Mouse (Mus musculus) CD4-positive helper T cell, adult 2 months (primary cell): Measurements from ENCODE around the gene Olfr578.

Source experiments
- DNase-seq: peaks from one replicate; pipeline ENCODE4 v3.0.0-alpha.2; 2012; ENCODE audit warnings: low read depth, missing footprints, low spot score

The Olfr578 gene

DNA sequence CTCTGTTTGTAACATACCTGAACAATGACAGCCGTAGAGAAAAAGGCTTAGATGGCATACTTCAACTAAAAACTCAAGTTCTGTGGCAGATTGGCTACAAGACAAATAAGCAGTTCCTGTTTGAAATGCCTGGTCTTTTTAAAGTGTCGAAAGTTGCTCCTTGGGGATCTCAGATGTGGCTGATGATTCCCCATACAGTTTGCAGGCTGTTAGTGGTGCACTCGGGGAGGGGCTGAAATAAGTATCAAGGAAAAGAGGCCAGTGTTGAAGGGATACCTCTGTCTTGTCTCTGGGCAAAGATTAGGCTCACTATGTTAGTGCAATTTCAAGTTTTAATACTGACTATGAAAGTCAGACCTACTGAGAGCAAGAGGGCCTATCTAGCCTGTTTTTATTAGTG is at the start of gene Olfr578:
Gene Olfr578 (minus strand): TSS at position 101 of the 400 bp plus-strand sequence.
- no peak for DNase-seq

DNA sequence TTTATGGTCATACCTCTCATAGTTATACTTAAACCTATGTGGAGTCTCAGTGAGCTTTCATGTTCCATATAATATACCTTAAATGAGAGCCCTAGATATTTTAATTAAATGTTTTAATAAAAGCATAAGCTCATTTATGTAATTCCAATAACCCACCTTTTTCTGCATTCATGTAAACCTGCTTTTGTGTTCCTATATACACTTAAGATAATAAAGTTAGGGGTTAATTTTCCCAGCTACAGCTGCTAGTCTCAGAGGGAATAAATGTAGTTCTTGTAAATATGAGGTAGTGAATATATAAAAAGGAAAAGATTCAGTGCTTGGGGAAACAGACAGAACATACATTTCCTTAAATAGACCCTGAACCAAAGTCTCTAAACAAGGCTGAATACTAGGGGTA is 48.6 kb upstream of the Olfr578 start, which contains the start of gene Olfr582:
Gene Olfr582 (plus strand): TSS at position 301 of the 400 bp plus-strand sequence.
- no peak for DNase-seq

DNA sequence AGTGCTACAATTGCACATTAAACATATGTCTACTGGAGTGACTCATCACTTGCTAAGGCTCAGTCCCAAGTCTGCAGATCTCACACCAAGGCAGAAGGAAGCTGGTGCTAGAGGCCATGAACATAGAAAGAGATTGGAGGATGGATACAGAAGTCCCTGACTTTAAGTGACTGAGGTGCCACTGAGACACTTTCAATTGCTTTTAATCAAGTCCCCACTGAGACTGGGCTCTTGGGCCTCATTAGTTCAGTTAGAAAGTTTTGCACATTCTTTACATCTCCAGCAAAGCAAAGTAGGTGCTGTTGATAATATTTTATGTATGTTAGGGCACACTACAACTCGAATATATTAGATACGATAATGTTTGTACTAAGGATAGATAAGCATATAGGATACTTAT is 13.3 kb downstream of the Olfr578 start, which contains the start of gene Olfr577:
Gene Olfr577 (minus strand): TSS at position 101 of the 400 bp plus-strand sequence.
- DNase-seq, result no peak

DNA sequence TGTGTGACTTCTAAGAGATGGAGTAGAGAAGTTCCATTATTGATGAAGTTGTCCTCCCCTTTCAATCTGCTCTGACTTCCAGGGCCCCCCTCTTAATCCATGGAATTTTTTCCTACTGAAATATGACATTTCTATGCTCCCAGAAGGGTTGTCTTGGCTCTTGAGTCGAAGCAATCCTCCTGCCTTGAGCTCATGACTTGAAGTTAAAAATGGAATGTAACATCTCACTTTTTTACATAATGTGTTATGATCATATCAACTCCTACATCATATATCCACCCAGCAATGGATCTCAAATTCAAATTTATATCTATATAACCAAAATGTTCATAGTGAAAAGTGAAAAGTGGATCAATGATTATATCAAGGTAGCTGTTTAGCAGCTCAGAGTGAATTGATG is 14.7 kb downstream of the Olfr578 start:
- no peak for DNase-seq

DNA sequence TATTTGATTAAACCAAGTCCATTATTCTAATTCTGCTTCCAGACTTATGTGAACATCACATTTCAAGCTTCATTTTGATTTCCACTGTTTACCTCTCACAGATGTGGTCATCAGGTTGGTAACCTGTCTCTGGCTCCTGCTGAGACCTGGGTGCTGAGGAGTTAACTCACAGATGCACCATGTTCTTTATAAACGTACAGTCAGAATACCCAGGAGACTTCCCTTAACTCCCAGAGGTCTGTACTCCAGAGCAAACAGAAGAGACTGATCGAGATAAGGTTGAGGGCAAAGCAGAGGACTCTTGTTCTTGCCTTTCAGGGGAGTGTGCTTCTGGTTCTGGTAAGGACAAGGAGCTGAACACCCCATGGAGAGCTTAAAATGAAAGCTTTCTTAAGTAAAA is 26.8 kb downstream of the Olfr578 start, which contains the start of gene Olfr576:
Gene Olfr576 (plus strand): TSS at position 301 of the 400 bp plus-strand sequence.
- no peak for DNase-seq

DNA sequence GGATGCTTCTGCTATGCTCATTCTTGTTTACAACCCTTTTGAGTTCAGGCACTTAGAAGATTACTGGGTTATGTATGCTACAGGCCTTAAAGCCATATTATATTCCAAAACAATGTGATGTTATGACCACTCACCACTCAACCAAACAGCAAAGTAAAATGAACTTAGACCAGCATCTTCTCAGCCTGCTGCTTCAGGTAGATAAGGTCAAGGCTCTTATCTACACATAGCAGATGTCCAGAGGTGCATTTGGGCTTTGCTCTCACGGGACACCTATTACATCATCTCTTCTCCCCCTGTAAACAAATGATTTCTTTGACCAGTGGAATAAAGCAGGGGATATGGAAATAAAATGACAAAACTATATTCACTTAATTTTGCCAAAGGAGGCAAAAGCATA is 30.5 kb downstream of the Olfr578 start, which contains the start of gene Olfr575:
Gene Olfr575 (minus strand): TSS at position 183 of the 400 bp plus-strand sequence.
- no peak for DNase-seq

DNA sequence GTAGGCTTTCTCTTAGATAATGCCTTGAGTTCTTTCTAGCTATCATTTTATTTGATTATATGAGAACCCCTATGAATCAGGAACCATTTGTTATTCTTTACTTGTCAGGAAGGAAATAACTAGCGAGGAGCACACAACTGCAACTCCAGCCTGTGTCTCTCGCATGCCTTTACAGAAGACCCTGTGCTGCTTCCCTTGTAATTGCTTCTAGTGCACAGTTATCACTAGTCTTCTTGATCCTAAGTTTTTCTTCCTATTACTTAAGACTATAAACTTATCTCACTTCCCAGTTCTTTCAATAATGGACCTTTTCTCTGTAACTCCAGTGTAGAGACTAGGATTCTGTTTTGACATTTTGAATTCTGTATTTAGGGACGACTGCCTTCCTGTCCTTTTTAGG is 31.0 kb downstream of the Olfr578 start:
- no peak for DNase-seq

DNA sequence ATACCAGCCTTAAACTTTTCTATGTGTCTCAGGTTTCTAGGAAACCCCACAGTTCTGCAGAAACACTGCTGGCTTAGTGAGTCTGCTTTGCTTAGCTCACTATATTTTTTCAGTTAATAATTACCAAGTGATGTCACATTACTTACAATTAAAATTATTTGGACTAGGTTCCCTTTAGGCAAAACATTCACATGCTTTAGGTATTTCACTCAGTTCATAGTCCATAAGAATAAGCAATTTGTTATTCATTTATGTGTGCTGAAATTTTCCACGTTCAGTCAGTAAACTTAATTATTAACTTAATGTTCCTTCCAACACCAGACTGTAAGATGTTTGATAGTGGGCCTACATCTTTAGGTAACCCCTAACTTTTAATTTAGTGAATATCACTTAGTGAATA is 38.4 kb downstream of the Olfr578 start:
- DNase-seq, result no peak

DNA sequence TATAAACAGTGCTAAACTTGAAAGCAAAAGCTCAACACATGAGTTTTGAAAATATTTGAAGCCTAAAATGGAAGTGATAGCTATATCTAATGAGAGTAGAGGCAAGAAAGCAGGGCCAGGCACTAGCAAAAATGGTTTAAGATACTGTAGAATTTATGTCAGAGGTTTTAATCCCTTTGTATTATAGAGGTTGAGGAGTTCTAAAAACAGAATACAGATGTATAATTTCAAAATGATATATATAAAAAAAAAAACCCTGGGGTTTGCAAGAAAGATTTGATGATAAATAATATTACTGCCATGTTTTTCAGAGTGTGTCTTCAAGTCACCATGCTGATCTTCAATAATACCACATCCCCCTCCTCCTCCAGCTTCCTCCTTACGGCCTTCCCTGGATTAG is 41.0 kb downstream of the Olfr578 start, which contains the start of gene Olfr574:
Gene Olfr574 (plus strand): TSS at position 301 of the 400 bp plus-strand sequence.
- DNase-seq, result no peak

DNA sequence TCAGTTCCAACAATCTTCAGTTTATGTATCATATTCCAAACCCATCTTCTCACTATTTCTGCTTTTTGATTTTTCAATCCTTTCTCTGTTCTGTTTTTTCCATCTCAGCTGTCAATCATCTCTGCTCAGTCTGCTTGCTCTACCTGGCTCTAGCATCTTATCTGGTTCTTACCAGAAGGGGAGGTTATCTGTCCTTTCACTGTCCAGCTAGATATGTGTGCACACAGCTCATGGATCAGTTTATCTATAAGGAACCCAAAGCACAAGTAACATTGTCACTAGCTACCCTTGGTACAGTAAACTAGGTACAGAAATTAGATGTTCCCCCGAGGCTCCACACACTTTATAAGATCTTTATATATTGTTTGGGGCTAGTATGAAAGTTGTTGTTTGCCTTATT is 45.7 kb downstream of the Olfr578 start:
- DNase-seq, result no peak

DNA sequence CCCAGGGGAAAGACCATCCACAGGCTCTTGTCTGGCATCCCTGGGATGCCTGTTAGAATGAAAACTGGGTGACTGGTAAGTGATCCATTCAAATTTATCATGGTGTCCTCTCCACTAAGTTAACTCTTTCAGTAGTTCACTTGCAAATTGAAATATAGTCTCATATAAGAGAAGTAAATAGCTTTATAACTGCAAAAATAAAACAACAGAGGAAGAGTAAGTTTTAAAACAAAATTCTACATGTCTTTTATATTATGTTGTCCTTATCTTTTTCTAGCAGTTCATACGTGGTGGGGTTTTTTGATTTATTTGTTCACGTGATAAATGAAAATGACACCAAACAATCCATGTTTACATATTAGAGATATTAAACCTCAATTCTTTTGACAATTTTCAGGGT is 46.6 kb downstream of the Olfr578 start, which contains the start of gene Olfr573-ps1:
Gene Olfr573-ps1 (minus strand): TSS at position 101 of the 400 bp plus-strand sequence.
- DNase-seq, result no peak
